Mouse (Mus musculus) adrenal gland, postnatal 14 days (tissue): ENCODE measurements around the gene Camkmt. TPM values are rescaled to one million over a fixed set of nuclear protein-coding genes. Genes with fewer than 3 reads are reported as not detected.

Source experiments
- DNase-seq: peaks from one replicate; pipeline ENCODE4 v3.0.0; 2021; ENCODE audit warnings: mixed read lengths
- total RNA-seq: library from RNA; stranded (reverse); gene quantifications from 2 replicates; pipeline ENCODE4 v1.2.3, GENCODE M21; 2021

Gene Camkmt
- total RNA-seq, 1 experiment from 2014 or later = 4.8 TPM

- no peak for DNase-seq
Observed at GRCm38 (mm10) chr17:85495012-85495754, 404.8 kb downstream of the Camkmt start.

- no peak for DNase-seq
Observed at GRCm38 (mm10) chr17:85495871-85496270, 405.5 kb downstream of the Camkmt start.

- no peak for DNase-seq
Observed at GRCm38 (mm10) chr17:85504888-85505287, 414.5 kb downstream of the Camkmt start.

GRCm38 (mm10) chr17:85506206-85507088 is 416.1 kb downstream of the Camkmt start:
- DNase-seq = no peak

GRCm38 (mm10) chr17:85507089-85507460 is 416.7 kb downstream of the Camkmt start:
- no peak for DNase-seq

Other genes starting within 250 kb of the Camkmt start
- 120 and 135 TPM in 2 replicates for gene Ppm1b, start 133.8 kb upstream of the Camkmt start, total RNA-seq
- gene Slc3a1, start 62.2 kb upstream of the Camkmt start, total RNA-seq = 0.38 and 1.3 TPM in 2 replicates
- gene Prepl, start 311 bp upstream of the Camkmt start, total RNA-seq = 29.3 and 32.7 TPM in 2 replicates